Mouse (Mus musculus) forebrain, embryonic 16.5 days (tissue): ENCODE data around the gene Tmem242. TPM values are rescaled to one million over a fixed set of nuclear protein-coding genes. Genes with fewer than 3 reads are reported as not detected.

Experiments used
- ATAC-seq: fragments of 200-750 bp; cut with Nextera tagmentation; 2 replicates; pipeline ENCODE4 v1.8.0; 2017; ENCODE audit warnings: mild to moderate bottlenecking, moderate library complexity
- H3K27ac ChIP-seq: fragments of 300-500 bp; sonication (generic); 2 replicates; pipeline ENCODE4 v1.5.1; 2014; ENCODE audit warnings: low read length, control low read depth
- H3K27me3 ChIP-seq: fragments of 300-500 bp; sonication (generic); replicated peaks from 2 replicates; pipeline ENCODE4 v1.6.1; 2014; ENCODE audit warnings: low read length; ENCODE audit not compliant: control insufficient read depth, insufficient read depth
- H3K36me3 ChIP-seq: fragments of 300-500 bp; sonication (generic); 2 replicates; pipeline ENCODE4 v1.6.1; 2014; ENCODE audit not compliant: control insufficient read depth, insufficient read depth
- H3K4me1 ChIP-seq: fragments of 300-500 bp; sonication (generic); replicated peaks from 2 replicates; pipeline ENCODE4 v1.6.1; 2014; ENCODE audit warnings: low read length; ENCODE audit not compliant: control insufficient read depth, insufficient read depth
- H3K4me2 ChIP-seq: fragments of 300-500 bp; sonication (generic); 2 replicates; pipeline ENCODE4 v1.6.1; 2014; ENCODE audit warnings: mild to moderate bottlenecking, low read length, control low read depth
- H3K4me3 ChIP-seq: fragments of 300-500 bp; sonication (generic); replicated peaks from 2 replicates; pipeline ENCODE4 v1.5.1; 2014; ENCODE audit warnings: mild to moderate bottlenecking, low read length, control low read depth
- H3K9ac ChIP-seq: fragments of 300-500 bp; sonication (generic); replicated peaks from 2 replicates; pipeline ENCODE4 v1.6.1; 2014; ENCODE audit warnings: low read depth, low read length, control low read depth
- H3K9me3 ChIP-seq: fragments of 300-500 bp; sonication (generic); 2 replicates; pipeline ENCODE4 v1.6.1; 2016; ENCODE audit warnings: low read length; ENCODE audit not compliant: control insufficient read depth
- WGBS: fragments of 180-500 bp; shearing (Covaris S2); extraction: QIAGEN DNeasy Blood & Tissue Kit; methylation state at CpG from one replicate; pipeline ENCODE4 v1.1.7; 2014; 5-methylcytosine and 5-hydroxymethylcytosine counted together
- microRNA-seq: library from miRNA; unstranded; fragments of <30 nt; microRNA quantifications from one replicate; pipeline ENCODE4, GENCODE M21; 2017
- polyA plus RNA-seq: library from polyadenylated mRNA; unstranded; fragments of >200 nt; fragmentation: Nextera tagmentation; extraction: Ambion mirVana; gene quantifications from 2 replicates; pipeline ENCODE4 v1.2.1, GENCODE M21; 2015

The Tmem242 gene
- polyA plus RNA-seq, 1 experiment from 2014 or later = 93.1 TPM

- Histone ChIP-seq H3K4me1 (peaks cover 8% of the 10 kb centered on the region), H3K9me3 (no peaks in the 10 kb centered on the region), H3K36me3 (no peaks in the 10 kb centered on the region), H3K4me2 (no peak overlapping the region), H3K27ac (no peak overlapping the region), H3K27me3 (no peaks in the 10 kb centered on the region), H3K4me3 (no peak overlapping the region), H3K9ac (no peak overlapping the region)
- 63% methylated on average over 7 of the region's 7 CpGs for WGBS
- no peak for ATAC-seq
Observed at GRCm38 (mm10) chr17:5371521-5371920, 68.5 kb downstream of the Tmem242 start.

- Histone ChIP-seq H3K9me3 (no peaks in the 10 kb centered on the region), H3K4me2 (no peak overlapping the region), H3K36me3 (no peaks in the 10 kb centered on the region), H3K27ac (no peak overlapping the region), H3K9ac (no peak overlapping the region), H3K27me3 (no peaks in the 10 kb centered on the region), H3K4me3 (no peak overlapping the region), H3K4me1 (peaks cover 8% of the 10 kb centered on the region)
- WGBS = 62% methylated on average over 4 of the region's 4 CpGs
- ATAC-seq = no peak
Observed at GRCm38 (mm10) chr17:5371032-5371431, 69.0 kb downstream of the Tmem242 start.

- 78% methylated on average over 8 of the region's 8 CpGs for WGBS
- no peak for ATAC-seq
Observed at GRCm38 (mm10) chr17:5365992-5366398, 74.1 kb downstream of the Tmem242 start.

More at GRCm38 (mm10) chr17:5365992-5366398, 74.1 kb downstream of the Tmem242 start:
- Histone ChIP-seq H3K9me3 (no peaks in the 10 kb centered on the region), H3K4me3 (no peak overlapping the region), H3K27ac (no peak overlapping the region), H3K27me3 (no peaks in the 10 kb centered on the region), H3K36me3 (no peaks in the 10 kb centered on the region), H3K9ac (no peak overlapping the region), H3K4me2 (no peak overlapping the region), H3K4me1 (no peaks in the 10 kb centered on the region)

Small RNA genes within 50 kb of the gene (microRNA-seq; reads per million reads assigned to microRNA genes)
- gene Gm22475 = not detected

Other genes with a start within 250 kb of the Tmem242 start
- not detected in 2 replicates for gene Ldhal6b, start 21.5 kb downstream of the Tmem242 start, polyA plus RNA-seq
- 6.6 and 8.1 TPM in 2 replicates for gene Zdhhc14, start 52.3 kb upstream of the Tmem242 start, polyA plus RNA-seq